Mouse (Mus musculus) forebrain, embryonic 13.5 days (tissue): ENCODE data around the gene Decr2. TPM values are rescaled to one million over a fixed set of nuclear protein-coding genes. Genes with fewer than 3 reads are reported as not detected.

Source experiments
- ATAC-seq: fragments of 200-750 bp; cut with Nextera tagmentation; 2 replicates; pipeline ENCODE4 v1.8.0; 2017
- H3K27ac ChIP-seq: fragments of 300-500 bp; sonication (generic); 2 replicates; pipeline ENCODE4 v1.5.1; 2015; ENCODE audit warnings: inconsistent platforms, mild to moderate bottlenecking, moderate library complexity
- H3K27me3 ChIP-seq: fragments of 300-500 bp; sonication (generic); 2 replicates; pipeline ENCODE4 v1.6.1; 2015; ENCODE audit warnings: mild to moderate bottlenecking, inconsistent platforms
- H3K36me3 ChIP-seq: fragments of 300-500 bp; sonication (generic); 2 replicates; pipeline ENCODE4 v1.6.1; 2015; ENCODE audit warnings: mild to moderate bottlenecking, inconsistent platforms; ENCODE audit not compliant: poor library complexity, severe bottlenecking
- H3K4me1 ChIP-seq: fragments of 300-500 bp; sonication (generic); 2 replicates; pipeline ENCODE4 v1.6.1; 2015; ENCODE audit warnings: inconsistent platforms
- H3K4me2 ChIP-seq: fragments of 300-500 bp; sonication (generic); 2 replicates; pipeline ENCODE4 v1.6.1; 2015; ENCODE audit warnings: inconsistent platforms, mild to moderate bottlenecking, moderate library complexity
- H3K4me3 ChIP-seq: fragments of 300-500 bp; sonication (generic); 2 replicates; pipeline ENCODE4 v1.5.1; 2015; ENCODE audit warnings: mild to moderate bottlenecking, inconsistent platforms
- H3K9ac ChIP-seq: fragments of 300-500 bp; sonication (generic); 2 replicates; pipeline ENCODE4 v1.6.1; 2015; ENCODE audit warnings: mild to moderate bottlenecking, inconsistent platforms
- H3K9me3 ChIP-seq: fragments of 300-500 bp; sonication (generic); replicated peaks from 2 replicates; pipeline ENCODE4 v1.6.1; 2016; ENCODE audit warnings: inconsistent platforms
- WGBS: fragments of 180-500 bp; shearing (Covaris S2); methylation state at CpG from one replicate; pipeline ENCODE4 v1.1.7; 2015; 5-methylcytosine and 5-hydroxymethylcytosine counted together
- polyA plus RNA-seq: library from polyadenylated mRNA; unstranded; fragments of >200 nt; fragmentation: Nextera tagmentation; extraction: Ambion mirVana; gene quantifications from 2 replicates; pipeline ENCODE4 v1.2.1, GENCODE M21; 2015

The Decr2 gene
- polyA plus RNA-seq, 1 experiment from 2014 or later: 25.8 TPM

GRCm38 (mm10) chr17:26075246-26075645 is 14.9 kb downstream of the Decr2 start:
- Histone ChIP-seq H3K27ac (no peak overlapping the region), H3K4me1 (peaks cover under 1% of the 10 kb centered on the region; the same call in 1 of the 2 replicates), H3K9me3 (no peaks in the 10 kb centered on the region), H3K4me2 (no peak overlapping the region), H3K9ac (no peak overlapping the region), H3K4me3 (no peak overlapping the region), H3K27me3 (peaks cover 7% of the 10 kb centered on the region), H3K36me3 (no peaks in the 10 kb centered on the region)
- ATAC-seq: no peak
- WGBS: 65% methylated on average over 3 of the region's 3 CpGs

GRCm38 (mm10) chr17:26070136-26070535 is 20.0 kb downstream of the Decr2 start:
- H3K4me3 ChIP-seq: peak overlapping the region; percentile 89
- peaks cover 9% of the 10 kb centered on the region for H3K27me3 ChIP-seq
- peaks cover 39% of the 10 kb centered on the region for H3K4me1 ChIP-seq
- peak overlapping the region; percentile 95; the same call in 1 of the 2 replicates for H3K9ac ChIP-seq
- no peak for ATAC-seq
- H3K27ac ChIP-seq: no peak overlapping the region
- 45% methylated on average over 6 of the region's 6 CpGs for WGBS
- peak overlapping the region; percentile 98 for H3K4me2 ChIP-seq
- peaks cover 3% of the 10 kb centered on the region for H3K36me3 ChIP-seq
- no peaks in the 10 kb centered on the region for H3K9me3 ChIP-seq

- Histone ChIP-seq H3K9ac (peak within 1 kb of the TSS; percentile 95), H3K4me2 (peak within 1 kb of the TSS; percentile 98), H3K4me3 (peak within 1 kb of the TSS; percentile 89), H3K9me3 (no peaks in the 10 kb centered on the region), H3K27ac (peak within 1 kb of the TSS; percentile 89), H3K27me3 (peaks cover 9% of the 10 kb centered on the region), H3K4me1 (peaks cover 49% of the 10 kb centered on the region), H3K36me3 (peaks cover 13% of the 10 kb centered on the region)
- WGBS: under 1% methylated on average over 94 of the region's 94 CpGs
- ATAC-seq: peak; percentile 97
Measured at GRCm38 (mm10) chr17:26068831-26069739, 21.1 kb downstream of the Decr2 start, which contains the start of gene Rab11fip3. Gene Rab11fip3 (minus strand): TSS chr17:26069555.

GRCm38 (mm10) chr17:26068024-26068830 is 21.9 kb downstream of the Decr2 start:
- Histone ChIP-seq H3K27me3 (peaks cover 9% of the 10 kb centered on the region), H3K27ac (peak overlapping the region; percentile 89; the same call in 1 of the 2 replicates), H3K36me3 (peaks cover 22% of the 10 kb centered on the region), H3K4me1 (peaks cover 57% of the 10 kb centered on the region), H3K4me3 (peak overlapping the region; percentile 89), H3K9me3 (no peaks in the 10 kb centered on the region), H3K4me2 (peak overlapping the region; percentile 98), H3K9ac (peak overlapping the region; percentile 95)
- no peak for ATAC-seq
- under 1% methylated on average over 44 of the region's 44 CpGs for WGBS

- 93% methylated on average over 7 of the region's 7 CpGs for WGBS
- Histone ChIP-seq H3K36me3 (peaks cover 39% of the 10 kb centered on the region), H3K4me3 (peak overlapping the region; percentile 89), H3K9ac (peak overlapping the region; percentile 95), H3K27me3 (peaks cover 9% of the 10 kb centered on the region), H3K27ac (no peak overlapping the region), H3K4me2 (peak overlapping the region; percentile 98), H3K9me3 (no peaks in the 10 kb centered on the region), H3K4me1 (peaks cover 69% of the 10 kb centered on the region)
- no peak for ATAC-seq
Measured at GRCm38 (mm10) chr17:26066488-26067020, 23.6 kb downstream of the Decr2 start.

- 78% methylated on average over 6 of the region's 6 CpGs for WGBS
- no peak overlapping the region for H3K27ac ChIP-seq
- no peaks in the 10 kb centered on the region for H3K27me3 ChIP-seq
- H3K9ac ChIP-seq: peak overlapping the region; percentile 34
- H3K4me3 ChIP-seq: peak overlapping the region; percentile 20
- H3K4me2 ChIP-seq: peak overlapping the region; percentile 43
- H3K36me3 ChIP-seq: peaks cover 51% of the 10 kb centered on the region
- no peak for ATAC-seq
- H3K4me1 ChIP-seq: peaks cover 70% of the 10 kb centered on the region
- H3K9me3 ChIP-seq: no peaks in the 10 kb centered on the region
Measured at GRCm38 (mm10) chr17:26064916-26065315, 25.2 kb downstream of the Decr2 start.

GRCm38 (mm10) chr17:26057787-26058567 is 32.2 kb downstream of the Decr2 start:
- H3K36me3 ChIP-seq: peaks cover 88% of the 10 kb centered on the region
- 84% methylated on average over 9 of the region's 9 CpGs for WGBS
- ATAC-seq: no peak
- no peaks in the 10 kb centered on the region for H3K27me3 ChIP-seq
- H3K4me2 ChIP-seq: no peak overlapping the region
- no peak overlapping the region for H3K4me3 ChIP-seq
- H3K9me3 ChIP-seq: no peaks in the 10 kb centered on the region
- no peak overlapping the region for H3K9ac ChIP-seq
- H3K4me1 ChIP-seq: peaks cover 23% of the 10 kb centered on the region
- H3K27ac ChIP-seq: no peak overlapping the region

GRCm38 (mm10) chr17:26057278-26057677 is 32.9 kb downstream of the Decr2 start:
- WGBS: 93% methylated on average over 8 of the region's 8 CpGs
- no peaks in the 10 kb centered on the region for H3K27me3 ChIP-seq
- ATAC-seq: no peak
- peaks cover 18% of the 10 kb centered on the region for H3K4me1 ChIP-seq
- H3K36me3 ChIP-seq: peaks cover 85% of the 10 kb centered on the region
- H3K27ac ChIP-seq: no peak overlapping the region
- H3K9ac ChIP-seq: no peak overlapping the region
- no peak overlapping the region for H3K4me3 ChIP-seq
- H3K9me3 ChIP-seq: no peaks in the 10 kb centered on the region
- H3K4me2 ChIP-seq: no peak overlapping the region

- Histone ChIP-seq H3K4me1 (0 out of 2 replicates have a peak, but pooled peaks cover 6% of the 10 kb centered on the region), H3K4me2 (no peak overlapping the region), H3K4me3 (no peak overlapping the region), H3K9ac (no peak overlapping the region), H3K36me3 (peaks cover 80% of the 10 kb centered on the region), H3K9me3 (no peaks in the 10 kb centered on the region), H3K27ac (no peak overlapping the region), H3K27me3 (no peaks in the 10 kb centered on the region)
- WGBS: 34% methylated on average over 6 of the region's 6 CpGs
- ATAC-seq: no peak
Measured at GRCm38 (mm10) chr17:26055164-26055563, 35.0 kb downstream of the Decr2 start.

- no peaks in the 10 kb centered on the region for H3K27me3 ChIP-seq
- 0 out of 2 replicates have a peak, but pooled peaks cover 6% of the 10 kb centered on the region for H3K4me1 ChIP-seq
- H3K27ac ChIP-seq: no peak overlapping the region
- ATAC-seq: no peak
- no peaks in the 10 kb centered on the region for H3K9me3 ChIP-seq
- H3K4me2 ChIP-seq: no peak overlapping the region
- H3K9ac ChIP-seq: no peak overlapping the region
- peaks cover 77% of the 10 kb centered on the region for H3K36me3 ChIP-seq
- 87% methylated on average over 17 of the region's 17 CpGs for WGBS
- no peak overlapping the region for H3K4me3 ChIP-seq
Measured at GRCm38 (mm10) chr17:26054133-26054845, 35.8 kb downstream of the Decr2 start.

GRCm38 (mm10) chr17:26052706-26053105 is 37.4 kb downstream of the Decr2 start:
- Histone ChIP-seq H3K27ac (no peak overlapping the region), H3K9me3 (no peaks in the 10 kb centered on the region), H3K4me3 (no peak overlapping the region), H3K4me2 (no peak overlapping the region), H3K36me3 (peaks cover 67% of the 10 kb centered on the region), H3K27me3 (no peaks in the 10 kb centered on the region), H3K9ac (no peak overlapping the region), H3K4me1 (0 out of 2 replicates have a peak, but pooled peaks cover 6% of the 10 kb centered on the region)
- WGBS: 85% methylated on average over 4 of the region's 4 CpGs
- ATAC-seq: no peak
